Mouse (Mus musculus) testis, postnatal 10 days (tissue): ENCODE measurements around the gene Midn.
"Not testable (repeated sequence)": the region's sequence is repeated elsewhere in the genome, so short reads cannot be mapped to it uniquely, and the experiment has no call there.

ENCODE experiments used
- DNase-seq: peaks from one replicate; pipeline ENCODE4 v3.0.0; 2021; ENCODE audit warnings: low spot score

Midn gene

DNA sequence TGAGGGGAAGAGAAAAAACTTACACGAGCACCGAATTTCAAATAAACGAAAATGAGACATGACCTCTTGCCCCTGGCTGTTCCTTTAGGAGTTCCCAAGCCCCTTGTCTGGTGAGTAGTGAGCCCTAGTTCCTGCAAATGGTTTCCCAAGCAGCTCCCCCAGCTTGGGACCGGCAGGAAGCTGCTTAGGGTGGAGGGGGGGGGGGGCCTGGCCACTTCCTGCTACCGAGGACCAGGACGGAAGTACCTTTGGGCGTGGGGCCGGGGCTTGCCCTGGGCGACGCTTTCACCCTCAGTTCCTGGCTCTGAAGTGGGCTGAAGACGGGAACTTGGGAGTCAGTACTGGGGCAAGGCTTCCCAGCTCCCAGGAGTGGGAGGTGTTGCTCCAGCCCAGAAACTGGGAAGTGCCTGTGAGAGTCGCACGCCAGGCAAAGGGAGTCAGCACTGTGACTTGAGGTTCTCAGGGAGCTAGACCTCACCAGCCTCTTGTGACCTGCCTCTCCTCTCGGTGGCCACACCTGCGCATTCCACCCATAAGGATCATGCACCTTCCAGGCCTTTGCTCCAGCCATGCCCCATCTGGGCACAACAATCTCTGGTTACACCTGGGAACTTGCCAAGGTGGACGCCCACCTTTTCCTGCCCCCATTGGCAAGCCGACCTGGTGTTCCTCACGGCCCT is 10.4 kb downstream of the Midn start:
- no peak for DNase-seq

DNA sequence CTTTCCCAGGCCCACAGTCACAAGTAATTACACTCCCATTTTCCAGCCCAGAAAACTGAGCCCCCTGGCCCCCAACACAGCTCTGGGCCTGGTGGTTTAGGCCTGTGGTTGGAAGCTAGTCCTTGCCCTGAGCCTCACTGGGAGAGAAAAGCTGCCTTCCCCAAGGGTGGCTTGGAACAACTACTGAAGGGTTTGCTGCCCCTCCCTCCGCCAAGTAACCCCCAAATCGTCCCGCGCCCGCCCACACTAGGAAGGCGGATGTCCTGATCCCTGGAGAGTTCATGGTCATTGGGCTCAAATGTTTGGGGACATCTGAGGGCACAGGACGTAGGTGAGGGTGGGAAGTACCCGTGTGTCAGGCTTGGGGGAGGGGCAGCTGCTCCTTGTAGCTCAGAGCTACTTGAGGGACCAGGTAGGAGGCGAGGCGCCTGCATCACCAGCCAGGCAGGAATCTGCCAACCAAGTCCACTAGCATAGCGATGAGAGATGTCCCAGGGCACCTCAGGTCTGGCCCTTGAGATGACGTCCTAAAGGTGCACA is 11.0 kb downstream of the Midn start:
- DNase-seq, result peak; percentile 80

DNA sequence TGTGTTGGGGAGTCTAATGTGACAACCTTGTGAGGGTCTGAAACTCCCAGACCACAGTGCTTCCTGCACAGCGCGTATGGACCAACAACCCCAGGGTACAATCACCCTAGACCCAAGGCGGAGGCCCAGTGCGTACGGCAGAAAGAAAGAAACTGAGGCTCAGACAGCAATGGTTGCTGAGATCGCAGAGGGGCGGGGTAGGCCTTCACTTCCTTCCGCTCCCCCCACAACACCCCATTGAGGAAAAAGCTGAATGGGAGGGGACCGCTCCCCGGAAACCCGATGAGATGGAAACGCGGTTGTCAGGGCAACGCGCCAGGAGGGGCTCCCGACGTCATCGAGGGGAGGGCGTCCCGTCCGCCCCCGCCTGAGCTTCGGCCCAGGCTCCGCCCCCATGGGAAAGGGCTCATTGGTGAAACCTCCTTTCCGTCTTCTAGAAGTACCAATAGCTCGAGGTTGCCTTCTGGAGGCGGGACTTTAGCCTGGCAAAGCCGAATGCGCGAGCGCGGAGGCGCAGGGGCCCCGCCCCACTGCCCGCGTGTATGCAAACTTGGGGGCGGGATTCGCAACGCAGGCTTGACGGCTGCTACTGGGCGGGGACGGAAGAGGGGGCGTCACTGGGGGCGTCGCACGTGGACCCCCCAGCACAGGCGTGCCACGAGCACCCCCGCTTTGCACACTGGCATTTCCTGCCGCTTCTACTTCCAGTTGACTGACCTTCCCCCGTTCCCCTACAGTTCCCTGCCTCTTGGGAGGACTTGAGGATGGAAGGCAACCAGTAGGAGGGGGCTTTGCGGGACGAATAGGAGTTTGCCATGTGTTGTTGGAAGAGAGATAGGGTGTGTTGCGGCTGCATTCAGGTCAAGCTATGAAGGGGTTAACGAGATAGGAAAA is 11.7 kb downstream of the Midn start:
- DNase-seq, result peak; percentile 99

DNA sequence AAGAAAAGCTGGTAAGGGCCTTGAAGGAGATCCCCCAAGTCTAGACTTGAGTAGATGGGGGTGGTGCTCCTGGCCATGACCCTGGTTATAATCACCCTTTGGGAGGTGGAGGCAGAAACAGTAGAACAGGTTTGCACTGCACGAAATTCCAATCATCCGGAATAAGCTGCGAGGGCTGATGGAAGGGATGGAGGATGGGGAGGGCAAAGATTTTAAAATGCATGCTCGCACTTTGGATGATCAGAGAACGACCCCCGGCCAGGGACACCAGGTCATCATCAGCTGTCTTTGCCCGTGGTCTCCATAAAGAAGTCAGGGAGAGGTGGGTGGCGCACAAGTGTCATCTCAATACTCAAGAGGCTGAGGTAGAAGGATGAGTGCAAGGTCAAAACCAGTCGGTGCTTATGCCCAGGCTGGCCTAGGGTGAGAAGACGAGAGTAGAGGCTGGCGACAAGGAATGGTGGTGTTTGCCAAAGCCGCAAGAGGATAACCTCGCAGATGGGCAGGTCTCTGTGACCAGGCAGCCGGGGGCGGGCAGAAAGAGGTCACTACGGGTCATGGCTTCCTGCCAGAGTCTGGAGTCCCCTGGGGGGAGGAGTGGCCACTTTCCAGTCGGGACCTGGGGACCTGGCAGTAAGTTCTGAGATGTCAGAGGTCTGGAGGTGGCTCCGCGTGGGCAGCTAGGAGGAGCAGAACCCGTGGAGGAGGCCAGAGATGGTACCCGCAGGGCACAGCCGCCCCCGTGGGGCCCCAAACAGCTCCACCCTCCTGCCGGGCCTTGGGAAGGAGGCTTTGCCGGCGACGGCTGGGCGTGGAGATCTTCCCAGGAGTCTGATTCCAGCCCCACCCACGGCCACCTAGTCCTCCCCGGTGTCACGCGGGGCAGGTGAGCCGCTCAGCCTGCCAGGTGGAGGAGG is 12.6 kb downstream of the Midn start:
- DNase-seq, result peak; percentile 94

DNA sequence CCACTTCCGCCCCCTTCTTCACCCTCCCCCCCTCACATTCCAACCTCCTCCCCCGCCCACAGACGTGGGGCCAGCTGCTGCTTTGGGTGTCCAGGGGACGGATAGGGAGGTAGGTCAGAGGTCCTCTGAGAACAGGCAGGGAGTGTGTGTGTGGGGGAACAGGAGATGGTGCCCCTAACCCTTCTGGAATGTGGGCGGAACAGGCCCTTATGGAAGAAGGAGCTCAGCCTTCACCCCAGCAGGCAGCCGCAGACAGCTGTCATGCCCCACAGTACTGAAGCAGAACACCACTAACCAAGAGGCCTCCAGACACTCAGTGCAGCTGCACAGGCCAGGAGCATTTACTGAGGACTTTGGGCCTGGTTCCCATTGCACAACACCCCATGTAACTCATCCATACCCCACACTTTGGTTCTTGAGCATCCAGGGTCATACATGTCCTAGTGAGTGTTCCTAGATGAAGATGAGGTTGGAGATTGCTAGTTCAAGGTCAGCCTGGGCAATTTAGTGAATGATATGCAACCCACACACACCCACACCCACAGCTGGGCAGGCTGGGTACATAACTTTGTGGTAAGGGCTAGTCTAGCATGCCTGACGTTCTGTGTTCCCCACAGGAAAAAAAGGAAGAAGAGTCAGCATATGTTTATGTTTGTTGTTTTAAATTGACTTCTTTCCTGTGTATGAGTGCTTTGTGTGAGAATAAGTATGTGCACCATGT is 13.6 kb downstream of the Midn start:
- DNase-seq, result no peak

DNA sequence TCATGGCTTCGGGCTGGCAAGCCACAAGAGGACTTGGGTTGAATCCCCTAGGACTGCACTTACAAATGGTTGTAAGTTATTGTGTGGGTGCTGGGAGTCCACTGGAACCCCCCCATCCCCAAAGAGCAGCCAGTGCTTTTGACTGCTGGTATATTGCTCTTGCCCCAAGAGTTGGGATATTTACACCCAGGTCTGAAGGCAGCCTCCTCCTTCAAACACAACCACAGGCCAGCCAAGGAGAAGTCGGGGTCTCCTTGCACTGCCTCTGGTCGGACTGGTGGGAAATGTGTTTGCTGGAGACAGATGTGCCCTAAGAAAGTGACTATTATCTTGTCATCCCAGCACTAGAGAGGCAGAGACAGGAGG is 14.2 kb downstream of the Midn start:
- no peak for DNase-seq

DNA sequence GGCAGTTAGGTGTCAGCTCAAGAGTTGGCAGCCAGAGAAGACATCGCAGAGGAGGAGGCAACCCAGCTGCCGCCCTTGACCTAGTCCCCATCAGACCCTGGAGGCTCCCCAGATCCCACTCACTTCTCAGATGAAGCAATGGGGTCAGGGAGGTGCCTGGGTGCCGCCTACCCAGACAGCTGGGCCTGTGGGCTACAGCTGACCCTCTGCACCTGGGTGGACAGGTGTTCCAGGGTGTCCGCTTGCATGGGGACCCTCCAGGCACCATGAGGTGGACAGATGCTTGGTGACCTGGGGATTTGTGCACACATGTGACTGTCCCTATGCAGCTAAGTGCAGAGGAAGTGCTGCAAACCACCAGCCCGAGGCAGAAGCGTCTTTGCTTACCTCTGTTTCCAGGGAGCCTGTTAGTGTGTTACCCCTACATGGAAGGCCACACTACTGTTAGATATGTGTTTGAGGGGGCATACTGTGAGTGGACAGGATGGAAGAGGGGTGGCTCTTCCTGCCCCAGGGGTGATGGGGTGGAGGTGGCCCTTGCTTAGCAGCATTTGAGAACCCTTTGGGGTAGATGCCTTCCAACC is 14.7 kb downstream of the Midn start:
- DNase-seq, result no peak

DNA sequence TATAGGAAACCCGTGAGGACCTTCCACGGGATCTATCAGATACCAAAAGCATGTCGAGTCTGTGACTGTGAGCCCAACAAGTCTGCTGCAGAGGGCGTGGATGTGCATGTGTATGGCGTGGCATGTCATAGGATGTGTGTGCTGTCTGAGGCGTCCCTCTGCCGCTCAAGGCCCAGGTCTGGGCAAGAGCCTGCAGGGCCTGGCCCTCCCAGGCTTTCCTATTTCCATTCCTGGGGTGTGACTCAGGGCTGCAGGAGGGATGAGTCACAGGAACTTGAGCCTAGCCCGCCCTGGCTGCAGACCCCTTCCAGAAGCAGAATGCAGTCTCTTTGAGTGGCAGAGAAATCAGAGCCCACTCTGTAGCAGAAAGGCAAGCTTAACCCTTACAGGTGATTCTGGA is 15.6 kb downstream of the Midn start:
- no peak for DNase-seq

DNA sequence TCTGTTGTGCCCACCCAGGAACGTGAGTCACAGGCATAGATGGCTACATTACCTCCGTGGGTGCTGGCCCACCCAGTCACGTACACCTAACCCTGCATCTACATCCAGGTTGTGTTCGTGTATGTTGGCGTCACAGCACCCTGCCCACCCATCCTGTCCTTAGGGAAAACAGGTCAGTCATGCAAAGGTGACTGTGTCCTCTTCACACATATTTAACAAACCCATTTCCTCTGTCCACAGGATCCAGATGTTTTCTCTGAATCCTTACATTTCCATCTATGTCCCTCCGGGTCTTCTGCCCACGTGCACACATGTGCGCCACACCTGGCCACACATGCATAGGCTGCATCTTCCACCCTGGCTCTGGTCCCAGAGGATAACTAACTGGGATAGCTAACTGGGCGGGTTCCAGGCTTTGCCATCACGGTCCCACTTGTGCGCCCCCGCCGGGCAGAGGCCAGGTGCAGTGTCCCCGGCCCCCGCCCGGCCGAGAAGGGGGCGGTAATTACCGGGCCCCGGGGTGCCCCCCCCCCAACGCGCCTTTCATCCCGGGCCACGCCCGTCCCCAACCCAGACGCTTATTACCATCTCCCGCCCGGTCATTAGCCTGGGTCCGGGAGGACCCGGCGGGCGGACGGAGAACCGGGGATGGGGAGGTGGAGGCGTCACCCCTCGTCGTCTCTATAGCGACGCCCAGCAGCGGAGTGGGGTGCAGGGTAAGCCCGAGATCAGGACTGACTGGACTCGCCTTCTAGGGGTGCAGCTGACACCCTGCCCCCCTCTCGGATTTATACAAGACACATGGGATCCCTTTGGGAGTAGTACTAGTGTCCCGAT is 16.3 kb downstream of the Midn start:
- DNase-seq, result no peak

DNA sequence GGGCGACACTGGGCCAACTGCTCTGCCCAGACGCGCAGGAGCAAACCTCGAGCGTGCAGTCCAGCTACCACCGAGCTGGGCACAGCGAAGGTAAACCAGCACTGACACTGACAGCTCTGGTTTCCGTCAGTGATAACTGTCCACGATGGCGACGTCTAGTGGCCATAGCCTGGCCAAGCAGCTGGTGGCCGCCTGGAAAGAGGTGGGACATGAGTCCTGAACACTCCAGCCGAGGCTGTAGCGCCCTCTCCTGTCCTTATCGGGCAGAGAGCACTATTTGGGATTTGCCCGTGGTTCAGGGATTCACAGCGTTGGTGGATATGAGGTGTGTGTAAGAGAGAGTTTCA is 16.9 kb downstream of the Midn start:
- DNase-seq, result peak; percentile 97

DNA sequence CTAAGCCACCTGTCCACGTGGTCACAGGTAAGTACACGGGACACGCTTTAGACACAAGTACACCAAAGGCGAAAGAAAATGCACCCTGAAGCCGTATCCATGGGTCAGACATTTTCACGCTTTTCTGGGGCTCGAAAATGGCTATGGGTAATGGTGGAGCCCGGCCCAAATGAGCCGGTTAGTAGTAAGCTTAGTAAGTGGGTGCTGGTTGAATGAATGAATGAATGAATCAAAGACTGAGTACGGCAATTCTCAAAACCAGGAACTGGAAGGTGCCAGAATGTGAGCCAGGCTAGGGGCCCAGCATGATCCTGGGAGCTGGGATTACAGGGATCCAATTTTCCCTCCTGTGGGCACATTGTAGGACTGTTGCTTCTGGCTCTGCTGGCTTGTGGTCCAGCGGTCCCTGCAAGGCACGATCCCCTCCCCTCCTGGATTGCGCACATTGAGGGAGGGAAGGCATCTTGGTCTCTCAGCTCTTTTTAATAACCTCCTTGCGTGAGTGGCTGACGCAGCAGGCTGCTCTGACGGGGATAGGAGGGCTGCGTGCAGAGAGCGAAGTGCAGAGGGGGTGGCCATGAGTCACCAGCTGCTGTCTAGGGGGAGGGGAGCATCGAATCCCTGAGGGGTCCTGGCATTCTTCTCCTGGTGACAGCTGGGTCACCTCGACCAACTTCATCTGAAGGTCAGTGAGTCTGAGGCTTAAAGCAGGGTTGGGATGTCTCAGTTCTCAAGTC is 17.5 kb downstream of the Midn start, which contains the start of gene Cirbp:
Cirbp (plus strand) TSS at position 594 of the 737 bp plus-strand sequence.
- no peak for DNase-seq

DNA sequence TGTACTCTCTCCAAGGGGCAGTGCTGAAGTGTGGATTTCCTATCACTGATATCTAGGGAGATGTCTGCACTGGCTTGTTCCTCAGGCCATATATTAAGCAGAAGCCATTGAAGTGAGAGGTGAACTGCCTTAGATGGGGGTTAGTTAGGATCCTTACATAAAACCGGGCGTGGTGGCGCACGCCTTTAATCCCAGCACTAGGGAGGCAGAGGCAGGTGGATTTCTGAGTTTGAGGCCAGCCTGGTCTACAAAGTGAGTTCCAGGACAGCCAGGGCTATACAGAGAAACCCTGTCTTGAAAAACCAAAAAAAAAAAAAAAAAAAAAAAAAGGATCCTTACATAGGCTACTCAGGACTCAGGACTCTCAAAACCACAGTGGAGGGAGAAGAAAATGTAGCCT is 18.1 kb downstream of the Midn start:
- DNase-seq, result not testable (repeated sequence)

DNA sequence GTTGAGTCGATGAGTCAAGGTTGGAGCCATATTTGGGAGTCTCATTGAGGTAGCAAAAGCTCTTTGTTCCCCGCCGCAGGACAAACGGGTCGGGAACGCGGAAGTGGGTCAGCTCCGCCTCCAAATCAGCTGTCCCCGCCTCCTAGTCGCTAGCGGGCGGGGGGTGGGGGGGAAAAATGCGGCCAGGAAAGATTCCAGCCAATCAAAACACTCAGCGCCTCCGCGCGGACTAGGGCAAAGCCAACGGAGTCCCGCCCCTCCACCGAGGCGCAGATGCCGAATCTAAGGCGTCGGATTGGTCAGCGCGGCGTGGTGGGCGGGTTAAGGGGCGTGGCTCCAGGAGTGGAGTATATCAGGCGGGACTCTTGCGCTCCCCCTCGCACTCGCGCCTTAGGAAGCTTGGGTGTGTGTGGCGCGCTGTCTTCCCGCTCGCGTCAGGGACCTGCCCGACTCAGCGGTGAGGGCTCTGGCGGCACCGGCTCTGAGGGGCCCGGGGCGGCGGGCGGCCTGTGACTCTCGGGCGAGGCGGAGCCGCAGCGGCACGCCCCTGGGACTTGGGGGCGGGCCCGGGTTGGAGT is 19.5 kb downstream of the Midn start:
- DNase-seq, result peak; percentile 100

DNA sequence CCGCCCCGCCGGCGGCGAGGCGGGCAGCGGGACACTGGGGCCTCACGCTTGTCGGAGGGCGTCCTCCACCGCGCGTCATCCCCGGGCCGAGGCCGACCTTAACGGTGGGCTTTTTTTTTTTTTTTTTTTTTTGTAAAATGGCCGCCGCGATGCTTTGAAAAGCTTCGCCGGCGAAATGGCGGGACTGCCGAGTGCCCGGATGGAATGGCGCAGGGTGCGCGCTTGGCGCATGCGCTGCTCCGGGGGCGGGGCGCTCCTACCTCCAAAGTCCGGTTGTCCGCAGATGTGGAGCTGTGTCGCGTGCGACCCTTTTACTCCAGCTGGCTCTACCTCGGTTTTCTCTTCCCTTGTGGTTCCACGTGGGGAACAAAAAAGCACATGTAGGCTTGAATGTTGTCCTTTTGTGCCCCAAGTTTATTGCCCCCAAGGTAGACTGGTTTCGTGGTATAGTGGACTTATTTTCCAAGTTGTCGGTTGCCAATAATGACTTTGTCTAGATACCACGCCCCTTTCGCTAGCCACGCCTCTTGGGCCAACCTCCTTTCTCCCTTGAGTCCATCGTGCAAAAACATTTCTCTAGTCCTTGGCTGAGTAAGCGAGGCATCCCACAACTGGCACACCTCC is 20.1 kb downstream of the Midn start:
- DNase-seq, result peak; percentile 97

DNA sequence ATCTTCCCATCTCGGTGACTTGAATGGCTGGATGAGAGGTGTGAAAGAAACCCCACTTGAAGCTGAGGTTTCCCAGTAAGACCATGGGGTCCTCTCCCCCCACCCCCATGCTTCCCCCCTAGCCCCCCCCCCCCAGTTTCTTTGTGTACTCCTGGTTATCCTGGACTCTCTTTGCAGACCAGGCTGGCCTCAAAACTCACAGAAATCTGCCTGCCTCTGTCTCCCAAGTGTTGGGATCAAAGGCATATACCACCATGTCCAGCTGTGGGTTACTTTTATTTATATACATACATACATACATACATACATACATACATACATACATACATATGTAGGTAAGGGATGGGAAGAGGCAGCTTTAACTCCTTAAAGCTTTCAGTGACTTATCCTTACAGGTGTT is 21.0 kb downstream of the Midn start:
- DNase-seq, result no peak

DNA sequence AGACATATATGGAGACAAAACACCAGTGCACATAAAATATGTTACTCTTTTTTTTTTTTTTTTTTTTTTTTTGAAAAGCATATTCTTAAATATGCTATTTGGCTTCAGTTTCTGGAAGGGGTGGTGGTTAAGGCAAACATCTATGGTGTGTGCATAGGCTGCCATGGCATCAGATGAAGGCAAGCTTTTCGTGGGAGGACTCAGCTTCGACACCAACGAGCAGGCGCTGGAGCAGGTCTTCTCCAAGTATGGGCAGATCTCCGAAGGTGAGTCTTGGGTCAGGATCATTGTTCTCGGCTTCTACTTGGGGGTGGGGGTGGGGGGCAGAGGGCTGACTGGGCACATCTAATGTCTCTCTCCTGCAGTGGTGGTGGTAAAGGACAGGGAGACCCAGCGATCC is 21.6 kb downstream of the Midn start:
- no peak for DNase-seq

DNA sequence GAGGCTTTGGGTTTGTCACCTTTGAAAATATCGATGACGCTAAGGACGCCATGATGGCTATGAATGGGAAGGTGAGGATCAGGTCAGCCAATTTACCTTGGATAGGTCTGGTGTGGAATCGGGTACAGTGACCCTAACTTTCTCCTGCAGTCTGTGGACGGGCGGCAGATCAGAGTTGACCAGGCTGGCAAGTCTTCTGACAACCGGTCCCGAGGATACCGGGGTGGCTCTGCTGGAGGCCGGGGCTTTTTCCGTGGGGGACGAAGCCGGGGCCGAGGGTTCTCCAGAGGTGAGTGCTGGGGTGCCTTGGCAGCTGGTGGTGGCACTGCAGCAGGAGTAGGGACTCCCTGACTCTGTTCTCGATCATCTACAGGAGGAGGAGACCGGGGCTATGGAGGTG is 22.0 kb downstream of the Midn start:
- no peak for DNase-seq

DNA sequence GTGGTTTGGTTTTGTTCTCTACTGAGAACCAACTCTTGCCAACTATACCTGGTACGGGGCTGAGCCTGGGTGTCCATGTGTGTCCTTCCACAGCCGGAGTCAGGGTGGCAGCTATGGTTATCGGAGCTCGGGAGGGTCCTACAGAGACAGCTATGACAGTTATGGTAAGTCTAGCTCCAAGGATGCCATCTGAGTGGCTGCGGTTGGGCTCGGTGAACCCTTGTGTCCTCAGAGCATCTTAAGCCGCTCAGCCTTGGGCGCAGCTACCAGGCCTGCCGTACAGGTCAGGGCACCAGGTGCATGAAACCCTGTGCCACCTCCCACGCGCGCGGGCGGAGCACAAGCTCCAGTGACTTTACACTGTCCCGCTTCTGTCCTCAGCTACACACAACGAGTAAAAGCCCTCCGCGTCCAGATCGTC is 22.5 kb downstream of the Midn start:
- no peak for DNase-seq

DNA sequence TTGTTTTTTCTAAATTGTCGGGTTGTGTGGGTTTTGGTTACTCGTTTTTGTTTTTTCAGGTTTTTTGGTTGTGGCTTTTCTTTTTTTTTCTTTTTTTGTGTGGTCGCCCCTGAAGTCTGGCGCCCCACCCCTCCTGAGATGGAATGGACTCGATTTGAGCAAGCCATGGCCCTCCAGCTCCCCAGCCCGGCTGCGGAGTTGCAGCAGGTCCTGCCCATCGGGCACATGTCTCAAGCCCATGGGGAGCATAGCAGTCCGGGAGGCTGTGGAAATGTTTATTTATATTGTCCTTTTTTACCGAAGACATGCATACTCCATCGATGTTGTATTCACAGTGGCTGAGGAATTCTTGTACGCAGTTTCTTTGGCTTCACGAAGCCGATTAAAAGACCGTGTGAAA is 23.2 kb downstream of the Midn start:
- no peak for DNase-seq
